Mouse (Mus musculus): Measurements from ENCODE around the gene Col20a1.

Gene Col20a1

GRCm38 (mm10) chr2:180990347-180990746 lies 4.0 kb downstream of the Col20a1 start:
- no peak for DNase-seq (ENCODE audit: extremely low read depth, insufficient read length, low spot score)

- no peak for DNase-seq (ENCODE audit: extremely low read depth, insufficient read length, low spot score)
Measured at GRCm38 (mm10) chr2:180994360-180994759, 8.0 kb downstream of the Col20a1 start.

GRCm38 (mm10) chr2:180995457-180995856 lies 9.1 kb downstream of the Col20a1 start:
- no peak for DNase-seq (ENCODE audit: extremely low read depth, insufficient read length, low spot score)

- peak; percentile 18 for DNase-seq (ENCODE audit: extremely low read depth, insufficient read length, low spot score)
Measured at GRCm38 (mm10) chr2:180996436-180996835, 10.1 kb downstream of the Col20a1 start.

- DNase-seq (ENCODE audit: extremely low read depth, insufficient read length, low spot score): no peak
Measured at GRCm38 (mm10) chr2:180996905-180997304, 10.6 kb downstream of the Col20a1 start.

- no peak for DNase-seq (ENCODE audit: extremely low read depth, insufficient read length, low spot score)
Measured at GRCm38 (mm10) chr2:181007054-181007453, 20.7 kb downstream of the Col20a1 start.

- no peak for DNase-seq (ENCODE audit: extremely low read depth, insufficient read length, low spot score)
Measured at GRCm38 (mm10) chr2:181008339-181008738, 22.0 kb downstream of the Col20a1 start.

- DNase-seq (ENCODE audit: extremely low read depth, insufficient read length, low spot score): no peak
Measured at GRCm38 (mm10) chr2:181031406-181031934, 45.1 kb downstream of the Col20a1 start.

GRCm38 (mm10) chr2:181032407-181032806 lies 46.1 kb downstream of the Col20a1 start:
- DNase-seq (ENCODE audit: extremely low read depth, insufficient read length, low spot score): no peak

GRCm38 (mm10) chr2:181033310-181033709 lies 47.0 kb downstream of the Col20a1 start:
- DNase-seq (ENCODE audit: extremely low read depth, insufficient read length, low spot score): no peak

- no peak for DNase-seq (ENCODE audit: extremely low read depth, insufficient read length, low spot score)
Measured at GRCm38 (mm10) chr2:181035186-181035585, 48.9 kb downstream of the Col20a1 start.

GRCm38 (mm10) chr2:181036561-181036960 lies 50.2 kb downstream of the Col20a1 start:
- DNase-seq (ENCODE audit: extremely low read depth, insufficient read length, low spot score): no peak

- DNase-seq (ENCODE audit: extremely low read depth, insufficient read length, low spot score): no peak
Measured at GRCm38 (mm10) chr2:181038644-181039355, 52.5 kb downstream of the Col20a1 start.

- no peak for DNase-seq (ENCODE audit: extremely low read depth, insufficient read length, low spot score)
Measured at GRCm38 (mm10) chr2:181039356-181039680, 53.0 kb downstream of the Col20a1 start.

GRCm38 (mm10) chr2:181041941-181042340 lies 55.6 kb downstream of the Col20a1 start:
- no peak for DNase-seq (ENCODE audit: extremely low read depth, insufficient read length, low spot score)

- no peak for DNase-seq (ENCODE audit: extremely low read depth, insufficient read length, low spot score)
Measured at GRCm38 (mm10) chr2:181042376-181042775, 56.0 kb downstream of the Col20a1 start.

- no peak for DNase-seq (ENCODE audit: extremely low read depth, insufficient read length, low spot score)
Measured at GRCm38 (mm10) chr2:181043437-181043836, 57.1 kb downstream of the Col20a1 start, which contains the start of gene Chrna4. Gene Chrna4 (minus strand): TSS chr2:181043546.

- no peak for DNase-seq (ENCODE audit: extremely low read depth, insufficient read length, low spot score)
Measured at GRCm38 (mm10) chr2:181044001-181044400, 57.7 kb downstream of the Col20a1 start.

GRCm38 (mm10) chr2:181048252-181048945 lies 62.1 kb downstream of the Col20a1 start:
- no peak for DNase-seq (ENCODE audit: extremely low read depth, insufficient read length, low spot score)

- DNase-seq (ENCODE audit: extremely low read depth, insufficient read length, low spot score): no peak
Measured at GRCm38 (mm10) chr2:181048986-181049385, 62.7 kb downstream of the Col20a1 start.

- no peak for DNase-seq (ENCODE audit: extremely low read depth, insufficient read length, low spot score)
Measured at GRCm38 (mm10) chr2:181052171-181052570, 65.8 kb downstream of the Col20a1 start.

GRCm38 (mm10) chr2:181057341-181057740 lies 71.0 kb downstream of the Col20a1 start:
- DNase-seq (ENCODE audit: extremely low read depth, insufficient read length, low spot score): no peak

All from 3134 (cell line).